Mouse (Mus musculus) regulatory T cell (primary cell): ENCODE measurements at regions not wholly inside any gene's neighbourhood (a gene's known extent, or its start where the extent isn't known, plus 50 kb on each side); places are given as distances from the start of the nearest gene placed in this dataset.
"Not testable (repeated sequence)": the region's sequence is repeated elsewhere in the genome, so short reads cannot be mapped to it uniquely, and the experiment has no call there.

Source experiments
- in situ Hi-C: fragments of 300-600 bp; cut with MboI, MseI; formaldehyde crosslinking; loops from one replicate; pipeline ENCODE4 v1.15.1; 2025; ENCODE audit warnings: high pct_unique_total_duplicates

GRCm38 (mm10) chr5:118458727-118459390, 101.6 kb upstream of the Med13l start:
- in situ Hi-C loops = no loop called here

GRCm38 (mm10) chr5:118459391-118459792, 101.1 kb upstream of the Med13l start:
- in situ Hi-C loops = no loop called here

DNA sequence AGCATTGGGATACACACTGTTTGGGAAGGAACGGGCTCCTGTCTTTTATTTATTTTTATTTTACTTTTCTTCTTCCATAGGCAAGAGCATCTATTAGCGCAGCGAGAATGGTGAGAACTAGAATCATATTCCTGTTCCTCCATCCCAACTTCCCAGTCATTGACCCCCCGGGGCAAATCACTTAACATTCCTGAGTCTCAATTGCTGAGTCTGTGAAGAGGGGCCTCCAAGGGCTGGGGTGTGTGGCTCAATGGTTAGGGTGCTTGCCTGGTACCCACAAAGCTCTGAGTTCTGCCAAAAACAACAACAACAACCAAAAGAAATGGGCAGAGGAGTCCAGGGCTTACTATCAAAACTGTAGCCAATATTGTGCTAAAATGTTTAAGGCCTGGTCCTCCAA, 98.5 kb upstream of the Med13l start:
- in situ Hi-C loops = no loop called here

- in situ Hi-C loops = no loop called here
Measured at GRCm38 (mm10) chr5:118464931-118465801, 95.3 kb upstream of the Med13l start.

DNA sequence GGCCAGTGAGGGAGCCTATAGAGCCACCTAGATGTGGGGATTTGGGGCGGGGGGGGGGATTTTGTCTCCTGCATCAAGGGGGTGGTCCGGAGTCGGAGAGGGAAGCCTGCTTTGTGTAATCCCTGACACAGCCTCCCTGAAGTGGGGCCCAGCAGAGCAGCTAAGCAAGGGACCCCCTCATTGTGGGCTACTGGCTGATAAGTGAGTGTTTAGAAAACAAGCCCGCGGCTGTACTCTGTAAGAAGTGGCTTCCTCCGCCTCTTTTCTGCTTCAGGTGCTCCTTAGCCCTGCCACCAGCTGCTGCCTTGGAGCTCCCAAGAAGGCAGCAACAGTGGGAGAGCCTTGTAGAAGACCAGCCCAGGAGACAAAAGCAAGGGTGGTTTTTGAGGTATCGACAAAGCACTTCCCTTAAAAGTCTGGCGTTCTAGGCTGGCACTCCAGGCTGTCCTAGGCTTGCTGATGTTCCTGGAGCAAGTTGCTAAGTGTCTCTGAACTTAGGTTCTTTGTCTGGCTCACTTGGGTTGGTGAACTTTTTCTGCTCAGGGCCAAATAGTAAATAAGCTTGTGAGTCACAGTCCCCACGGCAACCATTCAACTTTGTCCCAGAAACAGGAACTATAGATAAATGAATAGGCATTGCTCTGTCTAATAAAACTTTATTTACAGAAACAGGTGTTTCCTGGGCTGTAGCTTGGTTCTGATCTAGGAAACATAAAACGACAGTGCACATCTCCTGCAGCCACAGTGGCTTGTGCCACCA, 94.3 kb upstream of the Med13l start:
- in situ Hi-C loops = no loop called here

- in situ Hi-C loops = no loop called here
Measured at GRCm38 (mm10) chr5:118468739-118469138, 91.7 kb upstream of the Med13l start.

- in situ Hi-C loops = no loop called here
Measured at GRCm38 (mm10) chr5:118471569-118471968, 88.9 kb upstream of the Med13l start.

- in situ Hi-C loops = no loop called here
Measured at GRCm38 (mm10) chr5:118472291-118472690, 88.2 kb upstream of the Med13l start.

- in situ Hi-C loops = no loop called here
Measured at GRCm38 (mm10) chr5:118473128-118473730, 87.2 kb upstream of the Med13l start.

DNA sequence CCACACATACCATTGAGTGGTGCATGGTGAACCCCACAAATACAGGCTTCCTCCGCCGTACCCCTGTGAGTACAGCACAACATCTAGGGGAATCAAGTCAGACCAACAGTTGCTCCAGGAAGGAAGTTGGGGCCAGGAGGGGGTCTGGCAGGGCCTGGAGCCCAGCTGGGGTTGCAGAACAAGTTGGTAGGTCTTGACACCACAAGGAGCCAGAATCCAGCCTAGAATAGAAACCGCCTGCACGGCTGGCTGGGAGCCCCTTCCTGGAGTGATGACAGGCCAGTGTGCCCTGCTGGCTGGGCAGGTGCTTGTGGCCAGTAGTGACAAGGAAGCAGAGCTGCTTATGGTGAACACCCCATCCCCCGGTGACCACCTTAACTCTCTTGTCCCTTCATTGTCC, 83.9 kb upstream of the Med13l start:
- in situ Hi-C loops = no loop called here

GRCm38 (mm10) chr5:118477131-118478119, 83.1 kb upstream of the Med13l start:
- in situ Hi-C loops = no loop called here

GRCm38 (mm10) chr5:118478120-118478768, 82.2 kb upstream of the Med13l start:
- in situ Hi-C loops = no loop called here

DNA sequence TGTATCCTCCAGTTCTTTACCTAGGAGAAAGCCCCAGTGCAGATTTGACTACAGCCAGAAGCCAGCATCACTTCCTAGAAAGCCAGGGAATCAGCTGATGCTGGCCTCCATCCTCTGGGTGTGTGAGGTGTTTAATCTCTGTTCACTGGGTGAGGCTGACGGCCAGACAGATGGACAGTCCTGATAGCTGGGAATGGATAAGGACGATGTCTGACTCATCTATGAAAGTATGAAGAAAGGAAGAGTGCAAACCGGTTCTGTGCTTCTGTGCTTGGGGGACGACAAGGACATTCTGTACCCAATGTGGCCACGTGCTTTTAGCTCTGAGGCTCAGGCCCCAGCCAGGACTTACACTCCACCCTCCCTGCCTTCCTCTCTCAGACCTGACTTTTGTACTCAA, 80.5 kb upstream of the Med13l start:
- in situ Hi-C loops = no loop called here

DNA sequence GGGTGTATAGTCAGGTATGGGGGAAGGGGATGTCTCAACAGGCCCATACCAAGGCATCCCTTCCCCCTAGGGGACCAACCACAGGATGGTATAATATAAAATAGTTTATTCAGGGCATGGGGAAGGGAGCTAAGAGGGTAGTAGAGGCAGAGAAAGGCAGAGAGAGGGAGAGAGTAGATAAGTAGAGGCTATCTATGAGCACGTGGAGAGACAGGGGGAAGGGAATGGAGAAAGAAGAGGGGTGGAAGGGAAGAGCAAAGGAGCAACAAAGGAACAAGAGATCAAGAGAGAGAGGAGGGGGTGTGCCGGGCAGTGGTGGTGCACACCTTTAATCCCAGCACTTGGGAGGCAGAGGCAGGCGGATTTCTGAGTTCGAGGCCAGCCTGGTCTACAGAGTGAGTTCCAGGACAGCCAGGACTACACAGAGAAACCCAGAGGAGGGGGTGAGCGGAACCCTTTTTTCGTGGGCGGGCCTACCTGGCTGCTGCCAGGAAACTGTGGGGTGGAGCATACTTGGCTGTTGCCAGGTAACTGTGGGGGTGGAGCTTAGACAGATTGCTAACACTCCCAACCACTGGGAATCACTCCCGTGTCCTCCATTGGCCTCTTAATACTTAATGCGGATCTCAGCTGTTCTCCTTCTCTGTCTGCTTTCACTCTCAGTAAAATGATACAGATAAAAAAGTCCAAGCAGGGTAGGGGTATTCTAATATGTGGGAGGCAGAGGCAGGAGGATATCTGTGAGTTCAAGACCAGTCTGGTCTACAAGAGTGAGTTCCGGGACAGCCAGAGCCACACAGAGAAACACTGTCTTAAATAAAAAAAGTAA, 79.3 kb upstream of the Med13l start:
- in situ Hi-C loops = no loop called here

DNA sequence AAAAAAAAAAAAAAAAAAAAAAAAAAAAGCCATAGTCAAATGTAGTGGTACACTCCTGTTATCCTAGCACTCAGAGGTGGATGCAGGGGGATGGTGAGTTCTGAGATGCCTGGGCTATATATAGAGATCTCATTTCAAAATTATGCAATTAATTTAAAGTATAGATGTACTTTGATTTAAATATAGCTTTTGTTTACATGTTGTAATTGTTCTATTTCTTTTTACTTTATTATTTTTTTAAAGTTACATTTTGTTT, 78.8 kb upstream of the Med13l start:
- in situ Hi-C loops = no loop called here

- in situ Hi-C loops = no loop called here
Measured at GRCm38 (mm10) chr5:118482598-118482997, 77.9 kb upstream of the Med13l start.

GRCm38 (mm10) chr5:118483001-118483400, 77.5 kb upstream of the Med13l start:
- in situ Hi-C loops = no loop called here

DNA sequence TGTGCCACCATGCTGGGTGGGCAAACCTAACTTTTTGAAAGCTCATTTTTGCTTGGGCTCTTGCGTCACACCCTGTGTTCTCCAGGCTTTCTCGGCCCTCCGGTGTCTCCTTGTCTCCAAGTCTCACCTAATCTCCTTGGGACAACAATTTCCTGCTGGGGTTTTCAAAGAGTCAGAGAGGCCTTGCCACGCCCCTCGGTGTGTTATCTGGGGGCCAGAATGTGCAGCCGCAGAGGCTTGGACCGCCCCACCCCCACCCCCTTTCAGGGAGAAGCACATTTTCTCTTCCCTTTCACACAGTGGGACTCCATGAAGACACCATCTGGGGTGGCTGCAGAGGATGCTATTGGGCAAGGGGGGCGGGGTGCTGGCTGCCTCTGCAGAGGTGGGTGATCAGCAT, 76.9 kb upstream of the Med13l start:
- in situ Hi-C loops = no loop called here

DNA sequence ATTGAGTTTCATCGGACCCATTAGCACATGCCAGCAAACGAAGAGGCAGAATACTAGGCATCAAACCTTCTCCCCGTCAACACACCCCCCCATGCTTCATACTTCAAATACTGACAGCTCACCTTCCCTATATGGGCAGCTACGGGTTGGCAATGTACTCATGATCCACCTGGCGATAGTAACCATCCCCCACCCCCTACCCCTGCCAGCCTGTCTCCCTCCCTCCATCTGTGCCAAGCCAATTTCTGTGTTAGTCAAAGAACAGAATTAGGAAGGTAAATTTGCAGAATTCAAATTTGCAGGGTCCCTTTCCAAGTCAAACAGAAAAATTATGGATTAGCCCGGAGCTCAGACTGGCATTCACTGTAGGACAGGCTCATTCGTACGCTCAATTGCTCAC, 75.3 kb upstream of the Med13l start:
- in situ Hi-C loops = no loop called here

- in situ Hi-C loops = not testable (repeated sequence)
Measured at GRCm38 (mm10) chr5:118492522-118492921, 68.0 kb upstream of the Med13l start.
